Mouse (Mus musculus) heart, postnatal 14 days (tissue): ENCODE data around the gene Myo9a. TPM values are rescaled to one million over a fixed set of nuclear protein-coding genes. Genes with fewer than 3 reads are reported as not detected.

ENCODE experiments used
- total RNA-seq, 2 experiments: library from RNA; stranded (reverse); gene quantifications; 2 replicates each; pipeline ENCODE4 v1.2.3; 2021

The Myo9a gene
- total RNA-seq, 2 experiments from 2014 or later: 13.7 to 19.8 TPM

Other genes with a start within 250 kb of the Myo9a start
- gene Hexa, start 211.4 kb upstream of the Myo9a start, total RNA-seq: 10 to 100 TPM; 33.2 to 33.9 TPM
- under 1 TPM; 0.56 to 0.67 TPM for gene Tmem202, start 211.0 kb upstream of the Myo9a start, total RNA-seq
- gene Celf6, start 173.0 kb upstream of the Myo9a start, total RNA-seq: under 1 TPM in 1 of 2 experiments, not detected in 1; 0.10 TPM
- gene Parp6, start 133.6 kb upstream of the Myo9a start, total RNA-seq: 10 to 100 TPM; 18.5 to 22.2 TPM
- gene Pkm, start 94.5 kb upstream of the Myo9a start, total RNA-seq: 1,000 to 10,000 TPM; 1,287 to 1,327 TPM
- gene Gramd2, start 70.8 kb upstream of the Myo9a start, total RNA-seq: under 1 TPM; 0.05 to 0.19 TPM
- gene Senp8, start 186 bp upstream of the Myo9a start, total RNA-seq: 1 to 10 TPM; 6.3 to 7.8 TPM
- not detected for gene Nr2e3, start 209.8 kb downstream of the Myo9a start, total RNA-seq